In genomic region chr9:44287003-44287400, GRCm38 (mm10) we compare ENCODE assay signal across 8 mouse cellular contexts. TPM values are rescaled to one million over a fixed set of nuclear protein-coding genes. Genes with fewer than 3 reads are reported as not detected.
DNase-seq lines count a peak whose midpoint lies in the region; ATAC-seq and TF ChIP-seq lines count a peak whose summit lies in the region.

No protein-coding gene starts in this region.

- H3K27ac ChIP-seq in forebrain, embryonic 13.5 days: peak overlapping the region; percentile 14; the same call in 1 of the 2 replicates
- H3K27ac ChIP-seq in liver, embryonic 14.5 days: peak overlapping the region; percentile 96

- H3K36me3 ChIP-seq in forebrain, embryonic 13.5 days (ENCODE audit: poor library complexity, severe bottlenecking): peaks cover 30% of the 10 kb centered on the region
- H3K36me3 ChIP-seq in liver, embryonic 14.5 days (replicated peaks; ENCODE audit: control insufficient read depth, insufficient read depth, low read depth): peaks cover 38% of the 10 kb centered on the region

- DNase-seq in adrenal gland, postnatal 14 days: peak; percentile 22
- no peak for DNase-seq in adrenal gland, postnatal 25 days
- DNase-seq in B cell, adult 2 months: peak; percentile 21 to 27
- peak in 1 of 3 experiments; percentile 31 for DNase-seq in liver, embryonic 14.5 days (ENCODE audit: low read depth in 3 of 3, low spot score in 3 of 3)
- DNase-seq in right cerebral cortex, adult 2 months (ENCODE audit: low spot score in 2 of 2): no peak
- DNase-seq in ovary, postnatal 36 days (ENCODE audit: low spot score): no peak
- DNase-seq in embryo, embryonic 10 days (ENCODE audit: low spot score): no peak

- TF ChIP-seq EP300 in liver, embryonic 14.5 days (IDR thresholded peaks at IDR 0.05; ENCODE audit: low read depth): no peak

- peak overlapping the region; percentile 85 for H3K9ac ChIP-seq in forebrain, embryonic 13.5 days
- H3K9ac ChIP-seq in liver, embryonic 14.5 days (replicated peaks): peak overlapping the region; percentile 94

- H3K9me3 ChIP-seq in forebrain, embryonic 13.5 days (replicated peaks): no peaks in the 10 kb centered on the region
- no peaks in the 10 kb centered on the region for H3K9me3 ChIP-seq in liver, embryonic 14.5 days (ENCODE audit: control insufficient read depth, low read length)

- H3K4me3 ChIP-seq in forebrain, embryonic 13.5 days: peak overlapping the region; percentile 76
- H3K4me3 ChIP-seq in liver, embryonic 14.5 days (ENCODE audit: insufficient read depth in 1 of 2, low read depth in 2 of 2, low read length in 2 of 2): peak overlapping the region; percentile 78 to 85

- peak overlapping the region; percentile 92 for H3K4me2 ChIP-seq in forebrain, embryonic 13.5 days
- H3K4me2 ChIP-seq in liver, embryonic 14.5 days (ENCODE audit: low read depth): peak overlapping the region; percentile 88

- no peaks in the 10 kb centered on the region for H3K27me3 ChIP-seq in forebrain, embryonic 13.5 days
- no peaks in the 10 kb centered on the region for H3K27me3 ChIP-seq in liver, embryonic 14.5 days (ENCODE audit: control insufficient read depth, insufficient read depth, low read length)

- H3K4me1 ChIP-seq in forebrain, embryonic 13.5 days: peaks cover 28% of the 10 kb centered on the region
- H3K4me1 ChIP-seq in liver, embryonic 14.5 days (replicated peaks; ENCODE audit: control insufficient read depth in 2 of 2, insufficient read depth in 2 of 2, low read length in 1 of 2): peaks cover 16 to 26% of the 10 kb centered on the region in 2 experiments

- no peak for TF ChIP-seq CTCF in liver, embryonic 14.5 days (IDR thresholded peaks at IDR 0.05; ENCODE audit: low read depth)

- WGBS in forebrain, embryonic 13.5 days: 4% methylated on average over 11 of the region's 11 CpGs
- 7% methylated on average over 11 of the region's 11 CpGs for WGBS in liver, embryonic 14.5 days (ENCODE audit: insufficient replicate concordance)

- ATAC-seq in forebrain, embryonic 13.5 days: peak; percentile 36; the same call in 1 of the 2 replicates
- ATAC-seq in liver, embryonic 14.5 days (ENCODE audit: insufficient read depth): peak; percentile 10; the same call in 1 of the 2 replicates

RNA-seq across cellular contexts. Expression of gene Abcg4, which starts 1.4 kb away (rescaled TPM):
- total RNA-seq in adrenal gland, postnatal 14 days (2021): 19.0 and 28.8 TPM in 2 replicates
- 39.1 and 43.4 TPM in 2 replicates for total RNA-seq in adrenal gland, postnatal 25 days (2021)
- polyA plus RNA-seq in forebrain, embryonic 13.5 days (2015; fragmentation: Nextera tagmentation; extraction: Ambion mirVana): 9.2 and 10.9 TPM in 2 replicates
- 35.6 and 41.6 TPM in 2 replicates for polyA plus RNA-seq in liver, embryonic 14.5 days (2012; rRNA removed)
- polyA plus RNA-seq in liver, embryonic 14.5 days (2014; fragmentation: Nextera tagmentation; extraction: Ambion mirVana): 10.6 and 11.1 TPM in 2 replicates

RNA-seq across cellular contexts. Expression of gene Hinfp, which starts 18.5 kb away (rescaled TPM):
- 20.3 and 22.1 TPM in 2 replicates for total RNA-seq in adrenal gland, postnatal 14 days (2021)
- 23.6 and 29.3 TPM in 2 replicates for total RNA-seq in adrenal gland, postnatal 25 days (2021)
- 30.5 and 38.4 TPM in 2 replicates for polyA plus RNA-seq in forebrain, embryonic 13.5 days (2015; fragmentation: Nextera tagmentation; extraction: Ambion mirVana)
- 11.8 and 13.8 TPM in 2 replicates for polyA plus RNA-seq in liver, embryonic 14.5 days (2012; rRNA removed)
- 8.0 and 8.3 TPM in 2 replicates for polyA plus RNA-seq in liver, embryonic 14.5 days (2014; fragmentation: Nextera tagmentation; extraction: Ambion mirVana)

RNA-seq across cellular contexts. Expression of gene Nlrx1, which starts 18.6 kb away (rescaled TPM):
- 17.6 and 20.7 TPM in 2 replicates for total RNA-seq in adrenal gland, postnatal 14 days (2021)
- 18.5 and 34.8 TPM in 2 replicates for total RNA-seq in adrenal gland, postnatal 25 days (2021)
- 4.4 and 4.5 TPM in 2 replicates for polyA plus RNA-seq in forebrain, embryonic 13.5 days (2015; fragmentation: Nextera tagmentation; extraction: Ambion mirVana)
- 1.5 TPM in 2 replicates for polyA plus RNA-seq in liver, embryonic 14.5 days (2012; rRNA removed)
- 2.7 and 3.4 TPM in 2 replicates for polyA plus RNA-seq in liver, embryonic 14.5 days (2014; fragmentation: Nextera tagmentation; extraction: Ambion mirVana)

RNA-seq across cellular contexts. Expression of gene C2cd2l, which starts 33.1 kb away (rescaled TPM):
- total RNA-seq in adrenal gland, postnatal 14 days (2021): 27.8 and 40.4 TPM in 2 replicates
- 43.3 and 48.8 TPM in 2 replicates for total RNA-seq in adrenal gland, postnatal 25 days (2021)
- 14.0 and 19.6 TPM in 2 replicates for polyA plus RNA-seq in forebrain, embryonic 13.5 days (2015; fragmentation: Nextera tagmentation; extraction: Ambion mirVana)
- polyA plus RNA-seq in liver, embryonic 14.5 days (2012; rRNA removed): 13.0 and 17.3 TPM in 2 replicates
- 7.4 and 8.9 TPM in 2 replicates for polyA plus RNA-seq in liver, embryonic 14.5 days (2014; fragmentation: Nextera tagmentation; extraction: Ambion mirVana)

RNA-seq across cellular contexts. Expression of gene Pdzd3, which starts 35.7 kb away (rescaled TPM):
- total RNA-seq in adrenal gland, postnatal 14 days (2021): 0.30 TPM in 1 of 2 replicates, not detected in the other
- 0.27 TPM in 1 of 2 replicates, not detected in the other for total RNA-seq in adrenal gland, postnatal 25 days (2021)
- polyA plus RNA-seq in forebrain, embryonic 13.5 days (2015; fragmentation: Nextera tagmentation; extraction: Ambion mirVana): 0.39 and 0.40 TPM in 2 replicates
- 0.02 and 0.05 TPM in 2 replicates for polyA plus RNA-seq in liver, embryonic 14.5 days (2012; rRNA removed)
- polyA plus RNA-seq in liver, embryonic 14.5 days (2014; fragmentation: Nextera tagmentation; extraction: Ambion mirVana): 0.08 TPM in 1 of 2 replicates, not detected in the other

Comparison
In these comparisons a context has a peak if more than half of its experiments do, and no peak if none do; other contexts are left out.
1. DNase-seq: peak in adrenal gland, postnatal 14 days (single experiment) and B cell, adult 2 months (2 of 2); none in adrenal gland, postnatal 25 days (single experiment), right cerebral cortex, adult 2 months (0 of 2), ovary, postnatal 36 days (single experiment) and embryo, embryonic 10 days (single experiment).